Mouse (Mus musculus) liver, embryonic 14.5 days (tissue): Measurements from ENCODE around the gene Uba7.

Source experiments
- CTCF ChIP-seq: IDR thresholded peaks from 2 replicates; pipeline ENCODE4 v1.5.1; 2016; ENCODE audit warnings: antibody characterized with exemption, low read depth, control low read depth
- EP300 ChIP-seq: IDR thresholded peaks from 2 replicates; pipeline ENCODE4 v1.6.1; 2016; ENCODE audit warnings: antibody characterized with exemption, low read depth

DNA sequence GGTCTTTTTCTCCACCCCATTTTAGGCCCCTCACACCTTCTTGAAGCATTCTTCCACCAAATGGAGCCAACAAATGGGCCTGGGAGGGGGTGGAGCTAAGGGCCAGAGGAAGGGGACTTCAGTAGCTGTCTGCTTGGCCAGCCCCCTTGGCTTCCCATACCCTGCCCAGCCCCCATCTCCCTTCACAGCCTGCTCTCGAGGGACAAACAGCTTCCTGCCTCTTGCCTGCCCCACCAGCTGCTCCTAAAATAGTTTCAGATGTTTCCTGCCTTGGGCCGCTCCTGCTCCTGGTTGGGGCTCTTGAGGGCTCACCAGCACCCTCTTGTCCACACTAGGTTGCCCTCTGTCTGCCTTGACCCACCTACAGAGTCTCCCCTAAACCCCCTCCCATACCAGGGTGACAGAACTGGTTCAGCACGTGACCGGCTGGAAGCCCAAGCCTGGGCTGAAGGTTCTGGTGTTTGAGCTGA is 8.2 kb downstream of the Uba7 start:
- TF ChIP-seq CTCF (no peak), EP300 (no peak)
